Mouse (Mus musculus) testis, adult 2 months (tissue): ENCODE measurements around the gene Ptpru. TPM values are rescaled to one million over a fixed set of nuclear protein-coding genes. Genes with fewer than 3 reads are reported as not detected.

Source experiments
- H3K27ac ChIP-seq: fragments of 200-500 bp; 2 replicates; pipeline ENCODE4 v1.5.1; 2012; ENCODE audit warnings: low read depth, low read length; ENCODE audit not compliant: control insufficient read depth, insufficient read depth
- H3K27me3 ChIP-seq: fragments of 200-500 bp; 2 replicates; pipeline ENCODE4 v1.6.1; 2012; ENCODE audit warnings: mild to moderate bottlenecking, low read length, moderate library complexity; ENCODE audit not compliant: control insufficient read depth, insufficient read depth
- H3K36me3 ChIP-seq: fragments of 200-500 bp; 2 replicates; pipeline ENCODE4 v1.6.1; 2012; ENCODE audit warnings: mild to moderate bottlenecking, low read length; ENCODE audit not compliant: control insufficient read depth, insufficient read depth
- H3K4me1 ChIP-seq: fragments of 200-500 bp; 2 replicates; pipeline ENCODE4 v1.6.1; 2012; ENCODE audit warnings: low read length; ENCODE audit not compliant: control insufficient read depth, insufficient read depth
- H3K4me3 ChIP-seq: fragments of 200-500 bp; 2 replicates; pipeline ENCODE4 v1.5.1; 2012; ENCODE audit warnings: low read depth, mild to moderate bottlenecking, low read length, moderate library complexity, mixed read lengths; ENCODE audit not compliant: control insufficient read depth
- CTCF ChIP-seq: fragments of 200-500 bp; IDR thresholded peaks from 2 replicates; pipeline ENCODE4 v1.5.1; 2012; ENCODE audit warnings: low read depth, mild to moderate bottlenecking, inconsistent platforms, low read length, moderate library complexity; ENCODE audit not compliant: control insufficient read depth, insufficient read depth, insufficient replicate concordance
- POLR2A ChIP-seq: fragments of 200-500 bp; IDR thresholded peaks from 2 replicates; pipeline ENCODE4 v1.6.1; 2012; ENCODE audit warnings: low read depth, mild to moderate bottlenecking, inconsistent platforms, low read length, moderate library complexity; ENCODE audit not compliant: control insufficient read depth
- polyA plus RNA-seq: library from polyadenylated mRNA; depleted of rRNA; stranded (reverse); fragments of >200 nt; gene quantifications from 2 replicates; pipeline ENCODE4 v1.2.3, GENCODE M21; 2012

Gene Ptpru
- polyA plus RNA-seq, 1 experiment: 2.5 TPM

DNA sequence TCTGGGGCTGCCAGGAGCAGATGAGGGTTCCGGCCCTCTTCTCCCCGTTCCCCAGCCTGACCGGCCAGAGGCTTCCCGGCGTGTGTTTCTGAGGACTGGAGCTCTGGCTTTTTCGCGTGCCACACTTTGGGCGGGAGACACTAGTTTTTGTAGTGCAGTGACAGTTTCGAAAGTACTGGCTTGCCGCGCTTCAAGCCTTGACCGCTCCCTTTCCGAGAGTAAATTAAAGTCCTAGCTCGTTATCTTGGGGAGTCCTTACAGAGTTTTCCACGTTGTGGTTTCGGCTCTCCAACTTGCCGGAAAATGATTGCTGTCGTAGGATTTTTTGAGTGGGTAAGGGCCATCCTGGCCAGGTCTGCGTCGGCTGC is 36.1 kb upstream of the Ptpru start:
- H3K27me3 ChIP-seq: no peaks in the 10 kb centered on the region
- H3K4me3 ChIP-seq: peak overlapping the region; percentile 98
- H3K4me1 ChIP-seq: peaks cover 5% of the 10 kb centered on the region; the same call in 1 of the 2 replicates
- TF ChIP-seq POLR2A (no peak), CTCF (no peak)
- H3K27ac ChIP-seq: peak overlapping the region; percentile 87
- no peaks in the 10 kb centered on the region for H3K36me3 ChIP-seq

DNA sequence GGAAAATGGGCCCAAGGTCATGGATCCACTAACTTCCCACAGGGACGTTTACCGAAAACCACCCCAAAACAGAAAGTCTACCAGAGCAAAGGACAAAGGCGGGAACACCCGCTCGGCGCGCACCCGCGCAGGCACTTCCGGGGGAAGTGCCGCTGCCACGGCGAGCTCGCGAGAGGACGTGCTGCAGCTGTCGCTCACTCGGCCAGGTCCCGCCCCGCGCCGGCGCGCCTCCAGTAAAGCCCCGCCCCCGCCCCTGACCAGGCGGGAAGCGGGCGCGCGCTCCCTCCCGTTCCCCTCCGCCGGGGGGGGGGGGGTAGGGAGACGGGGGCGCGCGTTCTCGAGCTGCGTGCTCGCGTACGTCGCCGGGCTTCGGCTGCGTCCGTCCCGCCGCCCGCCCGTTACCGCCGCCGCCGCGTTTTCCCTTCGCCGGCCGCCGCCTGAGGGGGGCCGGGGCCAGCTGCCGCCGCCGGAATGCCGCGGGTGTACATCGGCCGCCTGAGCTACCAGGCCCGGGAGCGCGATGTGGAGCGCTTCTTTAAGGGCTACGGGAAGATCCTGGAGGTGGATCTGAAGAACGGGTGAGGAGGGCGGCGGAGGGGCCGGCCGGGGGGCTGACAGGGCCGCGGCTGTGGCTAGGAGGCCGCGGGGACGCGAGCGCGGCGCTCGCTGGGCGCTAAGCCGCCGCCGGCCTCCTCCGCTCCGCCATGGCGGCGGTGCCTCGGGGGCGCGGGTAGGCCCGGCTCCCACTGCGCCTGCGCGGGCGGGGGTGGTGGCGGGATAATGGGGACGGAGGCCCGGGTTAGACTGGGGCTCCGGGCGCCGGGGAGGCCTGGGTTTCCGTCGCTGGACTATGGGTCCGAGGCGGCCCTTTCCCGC is 35.4 kb upstream of the Ptpru start, which contains the start of gene Srsf4:
Srsf4 (plus strand) TSS at position 325 of the 876 bp plus-strand sequence.
- Histone ChIP-seq H3K4me3 (peak within 1 kb of the TSS; percentile 98), H3K27me3 (no peaks in the 10 kb centered on the region), H3K4me1 (peaks cover 5% of the 10 kb centered on the region; the same call in 1 of the 2 replicates), H3K36me3 (no peaks in the 10 kb centered on the region), H3K27ac (peak within 1 kb of the TSS; percentile 99)
- TF ChIP-seq POLR2A (peak; percentile 73), CTCF (no peak)

DNA sequence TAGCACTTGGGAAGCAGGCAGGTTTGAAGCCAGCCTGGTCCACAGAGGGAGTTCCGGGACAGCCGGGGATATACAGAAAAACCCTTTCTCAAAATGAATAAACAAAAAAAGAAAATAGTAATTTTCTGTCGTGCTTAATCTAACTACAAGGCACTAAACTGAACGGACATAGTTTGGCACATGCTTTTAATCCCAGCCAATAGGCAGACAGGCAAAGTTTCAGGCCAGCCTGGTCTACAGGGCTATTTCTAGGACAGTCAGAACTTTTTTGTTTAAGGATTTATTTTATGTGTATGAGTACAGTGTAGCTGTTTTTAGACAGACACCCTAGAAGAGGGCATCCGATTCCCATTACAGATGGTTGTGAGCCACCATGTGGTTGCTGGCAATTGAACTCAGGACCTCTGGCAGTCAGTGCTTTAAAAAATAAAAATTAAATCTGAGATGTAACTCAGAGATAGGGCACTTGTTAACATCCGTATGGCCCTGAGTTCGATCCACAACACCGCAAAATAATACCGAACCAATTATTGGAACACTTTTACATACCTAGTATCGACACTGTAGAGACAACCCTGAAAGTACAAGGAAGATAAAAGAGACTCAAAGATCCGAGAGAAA is 34.7 kb upstream of the Ptpru start:
- Histone ChIP-seq H3K4me1 (peaks cover 5% of the 10 kb centered on the region; the same call in 1 of the 2 replicates), H3K27me3 (no peaks in the 10 kb centered on the region), H3K27ac (peak overlapping the region; percentile 78), H3K36me3 (no peaks in the 10 kb centered on the region), H3K4me3 (peak overlapping the region; percentile 98)
- TF ChIP-seq CTCF (no peak), POLR2A (no peak)

DNA sequence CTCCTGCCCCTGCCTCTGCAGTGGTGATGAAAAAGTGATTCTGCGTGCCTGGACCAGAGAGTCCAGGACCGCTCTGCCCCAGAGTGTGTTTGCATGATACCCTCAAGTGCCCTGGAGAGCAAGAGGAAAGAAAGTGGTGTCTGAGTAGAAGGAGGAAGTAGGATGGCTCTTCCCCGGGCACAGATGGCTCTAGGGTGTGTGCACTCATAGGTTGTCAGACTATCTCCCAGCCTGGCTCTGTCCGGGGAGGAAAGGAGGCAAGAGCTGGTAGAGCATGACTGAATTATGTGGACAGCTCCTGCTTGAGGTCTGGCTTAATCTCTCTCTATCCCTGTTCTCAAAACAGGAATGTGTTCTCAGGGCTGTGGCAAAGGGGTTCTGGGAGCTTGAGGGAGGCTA is 23.3 kb upstream of the Ptpru start:
- Histone ChIP-seq H3K36me3 (no peaks in the 10 kb centered on the region), H3K27ac (no peak overlapping the region), H3K27me3 (no peaks in the 10 kb centered on the region), H3K4me1 (no peaks in the 10 kb centered on the region), H3K4me3 (no peak overlapping the region)
- no peak for TF ChIP-seq POLR2A
- TF ChIP-seq CTCF: no peak

DNA sequence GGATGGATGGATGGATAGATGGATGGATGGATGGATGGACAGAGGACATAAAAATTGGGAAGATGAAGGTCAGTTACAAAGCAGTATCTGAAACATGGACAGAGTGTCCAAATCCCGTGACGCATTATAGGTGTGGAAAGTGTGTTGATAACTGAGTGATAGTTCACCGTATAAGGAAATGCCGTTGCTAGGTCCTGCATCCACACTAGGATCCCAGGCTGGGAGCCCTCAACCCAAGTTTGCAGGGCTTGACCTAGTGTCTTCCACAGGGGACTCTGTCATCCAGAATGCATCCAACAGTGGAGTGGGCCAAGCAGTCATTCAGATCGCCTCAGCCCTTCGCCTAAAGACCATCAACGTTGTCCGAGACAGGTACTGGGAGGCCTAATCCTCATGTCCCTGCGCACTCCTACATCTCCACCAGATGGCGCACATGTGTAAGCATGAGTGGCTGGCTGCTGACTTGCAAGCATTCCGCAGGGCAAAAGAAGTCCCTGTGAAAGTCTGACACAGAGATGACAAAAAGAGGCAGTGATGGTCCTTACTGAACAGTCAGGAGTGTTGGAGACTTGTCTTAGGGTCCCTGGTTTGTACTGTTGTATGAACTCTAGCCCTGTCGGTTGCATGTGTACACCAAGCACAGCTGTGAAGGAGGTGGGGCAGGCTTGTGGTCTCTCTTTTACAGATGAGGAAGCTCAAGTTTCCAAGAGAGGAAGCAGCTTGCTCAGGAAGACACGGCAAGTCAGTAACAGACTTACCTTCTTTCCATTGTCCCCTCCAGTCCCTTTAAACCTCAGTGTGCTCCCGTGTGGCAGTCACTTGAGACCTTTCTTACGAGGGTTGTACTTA is 22.6 kb upstream of the Ptpru start:
- H3K27ac ChIP-seq: no peak overlapping the region
- TF ChIP-seq CTCF: peak; percentile 88; the same call in 1 of the 2 replicates
- TF ChIP-seq POLR2A: no peak
- H3K27me3 ChIP-seq: no peaks in the 10 kb centered on the region
- no peaks in the 10 kb centered on the region for H3K36me3 ChIP-seq
- no peaks in the 10 kb centered on the region for H3K4me1 ChIP-seq
- H3K4me3 ChIP-seq: no peak overlapping the region

DNA sequence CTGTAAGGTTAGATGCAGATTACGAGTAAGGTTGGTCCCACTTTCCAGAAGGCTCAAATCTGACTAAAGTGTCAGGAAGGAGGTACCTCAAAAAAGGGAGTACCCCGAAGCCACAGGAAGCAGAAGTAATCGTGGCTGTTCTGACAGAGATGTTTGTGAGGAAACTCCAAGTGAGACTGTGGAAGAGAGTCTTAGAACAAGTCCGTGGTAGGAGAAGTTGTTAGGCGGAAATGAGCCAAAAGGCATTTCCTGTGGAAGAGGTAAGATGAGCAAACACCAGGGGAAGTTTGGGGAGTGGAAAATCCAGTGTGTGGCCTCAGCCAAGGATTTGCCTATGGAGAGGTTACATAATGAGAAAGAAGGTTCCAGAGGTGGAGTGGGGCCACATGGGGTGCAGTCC is 16.9 kb upstream of the Ptpru start:
- H3K4me1 ChIP-seq: no peaks in the 10 kb centered on the region
- TF ChIP-seq CTCF (no peak), POLR2A (no peak)
- no peaks in the 10 kb centered on the region for H3K36me3 ChIP-seq
- H3K4me3 ChIP-seq: no peak overlapping the region
- H3K27me3 ChIP-seq: no peaks in the 10 kb centered on the region
- H3K27ac ChIP-seq: no peak overlapping the region

DNA sequence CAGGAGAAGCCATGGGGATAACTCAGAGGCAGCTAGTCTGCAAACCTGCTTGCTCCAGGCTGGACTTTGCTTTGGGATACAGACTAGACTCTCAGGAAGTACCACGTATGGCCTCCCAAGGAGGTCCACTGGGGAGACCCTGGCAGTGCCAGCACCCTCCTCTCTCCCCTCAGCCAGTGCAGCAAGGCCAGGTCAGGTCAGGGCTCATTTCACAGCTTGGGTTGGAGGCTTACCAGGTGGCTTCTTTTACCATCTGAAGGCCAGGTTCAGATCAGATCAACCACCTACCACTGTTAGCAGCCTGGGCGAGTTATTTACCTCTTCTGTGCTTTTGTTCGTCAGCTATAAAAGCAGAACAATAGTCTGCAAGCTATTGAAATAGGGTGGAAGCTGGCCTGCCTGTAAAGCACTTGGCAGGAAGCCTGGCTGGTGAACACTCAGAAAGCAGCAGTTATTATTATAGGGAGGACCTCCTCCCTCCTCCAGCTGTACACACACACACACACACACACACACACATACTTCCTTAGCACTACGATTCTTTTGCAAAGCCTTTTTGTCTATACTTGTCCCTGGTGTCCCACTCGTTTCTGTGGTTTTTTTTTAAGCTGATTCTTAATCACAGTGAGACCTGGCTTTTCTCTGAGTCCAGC is 12.0 kb upstream of the Ptpru start:
- Histone ChIP-seq H3K4me1 (no peaks in the 10 kb centered on the region), H3K36me3 (no peaks in the 10 kb centered on the region), H3K27ac (no peak overlapping the region), H3K27me3 (no peaks in the 10 kb centered on the region), H3K4me3 (no peak overlapping the region)
- TF ChIP-seq POLR2A (no peak), CTCF (no peak)
